Mouse (Mus musculus) lung, postnatal 0 days (tissue): Measurements from ENCODE around the gene Hps3.

ENCODE experiments used
- CTCF ChIP-seq: IDR thresholded peaks from 2 replicates; pipeline ENCODE4 v1.5.1; 2016; ENCODE audit warnings: antibody characterized with exemption, mild to moderate bottlenecking
- EP300 ChIP-seq: IDR thresholded peaks from 2 replicates; pipeline ENCODE4 v1.6.1; 2016; ENCODE audit warnings: antibody characterized with exemption, mild to moderate bottlenecking, control low read depth

- TF ChIP-seq CTCF (no peak), EP300 (no peak)
Measured at GRCm38 (mm10) chr3:20058197-20058541, 23.1 kb upstream of the Hps3 start.
